Mouse (Mus musculus) T-helper 1 cell (primary cell): ENCODE data around the gene Pigp.

Source experiments
- in situ Hi-C: fragments of 300-600 bp; cut with MboI, MseI; formaldehyde crosslinking; loops from one replicate; pipeline ENCODE4 v1.15.1; 2025; ENCODE audit warnings: high pct_unique_total_duplicates

Pigp gene

DNA sequence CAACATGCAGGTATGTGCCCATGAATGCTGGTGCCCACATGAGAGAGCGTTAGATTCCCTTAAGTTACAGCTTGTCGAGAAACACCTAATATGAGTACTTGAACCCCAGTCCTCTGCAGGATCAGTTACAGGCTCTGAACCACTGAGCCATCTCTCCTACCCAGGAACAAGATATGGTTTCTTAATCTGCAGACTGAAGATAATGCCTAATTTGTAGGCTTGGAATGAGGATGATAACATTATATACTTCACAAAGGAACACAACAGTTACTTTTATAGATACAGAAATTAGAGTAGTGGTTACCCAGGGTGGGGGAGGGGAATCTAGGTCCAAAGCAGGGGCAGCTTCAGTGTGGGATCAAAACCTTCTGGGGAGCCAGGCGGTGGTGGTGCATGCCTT lies 45.6 kb downstream of the Pigp start:
- in situ Hi-C loops = loop anchor here (5.0 to 10.0 kb wide), 2 partner anchors 234 to 399 kb away; no protein-coding TSS in a partner anchor

- in situ Hi-C loops = loop anchor here (5.0 to 10.0 kb wide), 2 partner anchors 56 to 401 kb away; no protein-coding TSS in a partner anchor
Measured at GRCm38 (mm10) chr16:94323681-94324080, 48.0 kb downstream of the Pigp start.

- in situ Hi-C loops = loop anchor here (5.0 to 10.0 kb wide), 2 partner anchors 53 to 405 kb away; no protein-coding TSS in a partner anchor
Measured at GRCm38 (mm10) chr16:94320223-94320622, 51.4 kb downstream of the Pigp start.

DNA sequence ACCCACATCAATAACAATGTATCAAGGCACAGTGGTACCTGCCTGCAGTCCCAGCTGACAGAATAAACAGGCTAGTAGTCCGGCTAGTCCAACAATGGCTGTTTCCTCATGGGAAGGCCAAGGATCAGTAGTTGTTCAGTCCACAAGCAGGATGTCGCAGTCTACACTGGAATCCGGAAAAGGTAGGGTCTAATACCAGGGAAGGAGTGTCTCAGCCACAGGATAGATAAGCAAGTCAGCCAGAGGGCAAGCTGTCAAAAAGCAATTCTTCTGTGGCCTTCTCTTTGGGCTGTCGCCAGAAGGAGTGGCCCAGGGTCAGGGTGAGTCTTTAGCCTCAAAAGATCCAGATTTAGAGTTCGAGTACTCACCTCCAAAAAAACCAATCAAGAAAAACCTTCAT lies 53.9 kb downstream of the Pigp start:
- in situ Hi-C loops = no loop called here

DNA sequence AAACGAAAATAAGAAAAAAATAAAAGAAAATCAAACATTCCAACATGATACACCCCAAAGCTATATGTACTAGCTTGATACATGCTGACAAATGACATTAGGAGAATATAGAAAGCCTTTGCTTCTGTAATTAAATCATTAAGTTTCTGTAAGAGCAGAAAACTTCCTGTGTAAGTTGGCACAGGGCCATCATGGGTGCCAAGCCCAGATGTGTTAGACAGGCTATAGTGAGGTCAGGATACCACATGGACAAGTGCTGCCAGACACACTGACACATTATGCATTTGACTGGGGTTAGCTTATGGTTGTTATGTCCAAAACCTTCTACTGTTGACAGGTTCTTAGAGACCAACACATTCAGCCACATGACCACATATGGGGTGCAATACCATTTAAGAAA lies 56.4 kb downstream of the Pigp start:
- in situ Hi-C loops = no loop called here

DNA sequence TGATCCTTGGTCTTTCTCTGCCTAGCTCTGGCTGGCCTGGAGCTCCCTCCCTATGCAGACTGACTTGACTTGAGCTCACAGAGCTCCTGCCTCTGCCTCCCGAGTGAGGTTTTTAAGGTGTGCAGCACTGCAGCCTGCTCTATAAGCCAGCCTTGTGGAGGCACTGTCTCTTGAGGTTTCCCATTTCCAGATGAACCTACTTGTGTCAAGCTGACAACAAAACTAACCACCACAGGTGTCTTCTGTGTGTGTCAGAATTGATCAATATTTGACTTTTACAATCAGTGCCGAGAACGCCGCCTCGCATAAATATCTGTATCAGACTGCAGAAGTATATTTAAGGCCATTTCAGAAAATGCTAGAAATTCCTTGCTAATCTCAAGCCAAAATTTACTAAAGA lies 57.0 kb downstream of the Pigp start:
- in situ Hi-C loops = no loop called here

DNA sequence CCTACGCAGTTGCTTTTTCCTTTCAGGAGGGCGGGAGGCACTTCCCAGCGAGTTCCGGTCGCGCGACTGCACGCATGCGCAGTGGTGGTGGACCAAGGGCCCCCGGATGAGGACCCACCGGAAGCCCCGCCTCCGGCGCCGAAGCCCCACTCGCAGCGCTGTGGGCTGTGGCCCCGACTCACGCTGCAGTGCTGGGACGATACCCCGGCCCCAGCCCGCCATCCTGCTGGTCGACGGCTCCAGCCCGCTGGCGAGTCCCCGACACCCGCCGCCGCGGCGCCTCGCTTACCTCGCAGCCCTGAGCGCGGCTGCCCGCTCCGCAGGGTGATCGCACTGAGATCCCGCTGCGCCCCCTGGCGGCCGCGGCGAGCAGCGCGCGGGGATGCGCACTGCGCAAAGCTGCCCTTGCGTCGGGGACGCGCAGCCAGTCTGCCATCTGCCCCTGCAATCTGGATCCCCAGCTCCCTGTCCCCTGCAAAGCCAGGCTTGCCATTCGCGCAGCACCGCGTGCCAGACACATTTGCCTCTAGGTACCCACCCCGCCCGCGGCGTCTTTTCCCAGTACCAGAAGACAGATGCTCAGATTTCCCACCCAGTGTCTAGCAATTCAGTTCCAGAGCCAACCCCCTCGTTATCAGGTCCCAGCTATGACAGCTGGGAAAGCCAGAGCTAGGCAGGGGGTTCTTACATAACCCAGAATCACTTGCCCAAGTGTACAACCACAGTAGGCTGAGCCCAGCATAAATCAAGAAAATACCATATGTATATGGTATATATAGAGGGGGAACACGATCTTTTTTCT lies 58.2 kb downstream of the Pigp start, which contains the start of gene Hlcs:
Gene Hlcs, minus strand, starts transcription at position 343 of the 802 bp plus-strand sequence.
- in situ Hi-C loops = no loop called here

DNA sequence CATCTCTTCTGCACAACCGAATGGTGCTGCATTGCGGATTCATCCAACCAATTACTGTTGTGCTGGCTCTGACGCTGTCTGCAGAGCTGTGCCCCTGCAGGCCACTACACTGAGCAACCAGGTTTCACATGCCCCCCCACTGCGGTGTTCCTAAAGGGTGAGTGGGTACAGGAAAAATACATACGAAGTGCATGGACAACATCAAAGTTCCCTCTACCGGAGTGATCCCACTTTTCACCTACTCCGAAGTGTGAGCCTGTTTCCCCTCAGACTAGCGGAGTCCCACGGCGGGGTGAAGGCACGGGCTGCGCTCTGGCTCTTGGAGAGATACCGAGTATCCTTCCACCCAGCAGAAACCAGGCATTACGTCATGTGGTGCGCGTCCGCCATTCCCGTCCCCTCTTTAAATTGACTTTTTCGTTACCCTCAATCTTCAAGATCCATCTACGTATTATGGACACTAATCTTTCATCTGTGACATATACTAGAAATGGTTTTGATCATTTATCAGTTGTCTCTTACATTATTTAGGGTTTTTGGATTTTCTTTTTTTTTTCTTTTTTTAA lies 58.9 kb downstream of the Pigp start:
- in situ Hi-C loops = no loop called here

- in situ Hi-C loops = no loop called here
Measured at GRCm38 (mm10) chr16:94311931-94312330, 59.7 kb downstream of the Pigp start.

DNA sequence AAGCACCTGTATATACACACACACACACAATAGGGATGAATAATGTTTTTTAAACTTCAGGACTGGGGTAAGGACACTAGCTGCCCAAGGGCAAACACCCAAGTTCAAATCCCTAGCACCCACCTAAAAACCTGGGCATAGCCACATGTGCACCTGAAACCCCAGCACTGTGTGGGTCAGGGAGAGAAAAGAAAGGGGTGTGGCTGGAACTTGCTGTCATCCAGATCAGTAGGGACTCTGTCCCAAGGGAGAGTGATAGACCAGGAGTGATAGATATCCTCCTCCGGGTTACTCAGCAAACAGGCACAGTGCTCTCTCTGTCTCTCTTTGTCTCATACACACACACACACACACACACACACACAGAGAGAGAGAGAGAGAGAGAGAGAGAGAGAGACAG lies 60.2 kb downstream of the Pigp start:
- in situ Hi-C loops = no loop called here

DNA sequence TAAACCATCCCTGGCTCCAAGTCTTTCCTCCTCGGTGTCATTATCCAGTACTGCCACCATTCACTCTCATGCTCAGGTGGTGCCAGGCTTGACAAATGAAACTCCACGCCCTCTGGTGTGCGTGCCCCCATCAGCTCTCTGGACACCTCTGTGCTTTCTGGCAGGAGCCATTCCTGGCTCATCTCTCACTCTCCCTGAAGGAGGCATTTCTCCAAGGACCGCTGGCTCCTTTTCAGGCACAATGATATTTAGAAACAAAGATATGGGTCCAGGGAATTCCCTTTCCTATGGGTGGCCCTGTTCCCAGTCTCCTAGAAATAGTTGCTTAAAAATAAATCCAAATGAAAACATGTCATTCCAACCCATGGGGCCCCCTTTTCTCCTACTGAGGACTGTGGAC lies 62.6 kb downstream of the Pigp start:
- in situ Hi-C loops = no loop called here
